Mouse (Mus musculus) heart, embryonic 15.5 days (tissue): Measurements from ENCODE around the gene Clcn7. TPM values are rescaled to one million over a fixed set of nuclear protein-coding genes. Genes with fewer than 3 reads are reported as not detected.

Source experiments
- ATAC-seq: fragments of 200-750 bp; cut with Nextera tagmentation; replicated peaks from 2 replicates; pipeline ENCODE4 v1.8.0; 2017; ENCODE audit warnings: low read depth, moderate TSS enrichment; ENCODE audit not compliant: insufficient number of reproducible peaks, insufficient read depth, low FRiP score
- H3K27ac ChIP-seq: fragments of 300-500 bp; sonication (generic); 2 replicates; pipeline ENCODE4 v1.5.1; 2015; ENCODE audit warnings: mild to moderate bottlenecking, inconsistent platforms
- H3K27me3 ChIP-seq: fragments of 300-500 bp; sonication (generic); 2 replicates; pipeline ENCODE4 v1.6.1; 2015; ENCODE audit warnings: inconsistent platforms
- H3K36me3 ChIP-seq: fragments of 300-500 bp; sonication (generic); 2 replicates; pipeline ENCODE4 v1.6.1; 2015; ENCODE audit warnings: mild to moderate bottlenecking, inconsistent platforms
- H3K4me1 ChIP-seq: fragments of 300-500 bp; sonication (generic); replicated peaks from 2 replicates; pipeline ENCODE4 v1.6.1; 2015; ENCODE audit warnings: inconsistent platforms
- H3K4me2 ChIP-seq: fragments of 300-500 bp; sonication (generic); 2 replicates; pipeline ENCODE4 v1.6.1; 2015; ENCODE audit warnings: inconsistent platforms, mild to moderate bottlenecking, moderate library complexity
- H3K4me3 ChIP-seq: fragments of 300-500 bp; sonication (generic); 2 replicates; pipeline ENCODE4 v1.5.1; 2015; ENCODE audit warnings: mild to moderate bottlenecking, inconsistent platforms
- H3K9ac ChIP-seq: fragments of 300-500 bp; sonication (generic); 2 replicates; pipeline ENCODE4 v1.6.1; 2015; ENCODE audit warnings: mild to moderate bottlenecking, inconsistent platforms
- H3K9me3 ChIP-seq: fragments of 300-500 bp; sonication (generic); replicated peaks from 2 replicates; pipeline ENCODE4 v1.6.1; 2016; ENCODE audit warnings: inconsistent platforms
- WGBS: fragments of 180-500 bp; shearing (Covaris S2); methylation state at CpG from one replicate; pipeline ENCODE4 v1.1.7; 2015; ENCODE audit warnings: mixed read lengths; 5-methylcytosine and 5-hydroxymethylcytosine counted together
- polyA plus RNA-seq: library from polyadenylated mRNA; unstranded; fragments of >200 nt; fragmentation: Nextera tagmentation; extraction: Ambion mirVana; gene quantifications from 2 replicates; pipeline ENCODE4 v1.2.1, GENCODE M21; 2015

Gene Clcn7
- polyA plus RNA-seq, result 14.8 and 18.3 TPM in 2 replicates

GRCm38 (mm10) chr17:25133275-25133698 is at the start of gene Clcn7:
Clcn7 (plus strand) TSS chr17:25133391.
- whole genome bisulfite sequencing, result under 1% methylated on average over 40 of the region's 40 CpGs
- ATAC-seq, result peak; percentile 90
- H3K36me3 ChIP-seq, result no peaks in the 10 kb centered on the region
- H3K4me2 ChIP-seq, result peak within 1 kb of the TSS; percentile 67
- no peaks in the 10 kb centered on the region for H3K9me3 ChIP-seq
- no peaks in the 10 kb centered on the region for H3K27me3 ChIP-seq
- 0 out of 2 replicates have a peak within 1 kb of the TSS, but pooled peaks have one; percentile 1 for H3K27ac ChIP-seq
- H3K9ac ChIP-seq, result peak within 1 kb of the TSS; percentile 71
- peaks cover 11% of the 10 kb centered on the region for H3K4me1 ChIP-seq
- H3K4me3 ChIP-seq, result peak within 1 kb of the TSS; percentile 69

- peaks cover 43% of the 10 kb centered on the region for H3K4me1 ChIP-seq
- peak; percentile 82 for ATAC-seq
- no peak within 1 kb of the TSS for H3K4me3 ChIP-seq
- WGBS, result 7% methylated on average over 7 of the region's 7 CpGs
- no peak within 1 kb of the TSS for H3K9ac ChIP-seq
- H3K27me3 ChIP-seq, result no peaks in the 10 kb centered on the region
- peak within 1 kb of the TSS; percentile 84 for H3K27ac ChIP-seq
- no peaks in the 10 kb centered on the region for H3K36me3 ChIP-seq
- H3K9me3 ChIP-seq, result no peaks in the 10 kb centered on the region
- H3K4me2 ChIP-seq, result peak within 1 kb of the TSS; percentile 56; the same call in 1 of the 2 replicates
These were observed 49.7 kb upstream of the Clcn7 start, which contains the start of gene Tmem204 for GRCm38 (mm10) chr17:25083444-25083931. Tmem204 (minus strand) TSS chr17:25083591.

- ATAC-seq, result no peak
- H3K36me3 ChIP-seq, result no peaks in the 10 kb centered on the region
- H3K4me3 ChIP-seq, result no peak overlapping the region
- no peaks in the 10 kb centered on the region for H3K27me3 ChIP-seq
- peaks cover 41% of the 10 kb centered on the region for H3K4me1 ChIP-seq
- no peak overlapping the region for H3K4me2 ChIP-seq
- H3K9ac ChIP-seq, result no peak overlapping the region
- 0 out of 2 replicates have a peak overlapping the region, but pooled peaks have one; percentile 84 for H3K27ac ChIP-seq
- H3K9me3 ChIP-seq, result no peaks in the 10 kb centered on the region
- WGBS, result 81% methylated on average over 13 of the region's 13 CpGs
These were observed 48.3 kb upstream of the Clcn7 start for GRCm38 (mm10) chr17:25084835-25085385.

- WGBS, result 91% methylated on average over 7 of the region's 7 CpGs
- no peaks in the 10 kb centered on the region for H3K9me3 ChIP-seq
- H3K4me2 ChIP-seq, result no peak overlapping the region
- H3K4me1 ChIP-seq, result peaks cover 30% of the 10 kb centered on the region
- H3K36me3 ChIP-seq, result no peaks in the 10 kb centered on the region
- no peaks in the 10 kb centered on the region for H3K27me3 ChIP-seq
- H3K4me3 ChIP-seq, result no peak overlapping the region
- no peak overlapping the region for H3K9ac ChIP-seq
- no peak overlapping the region for H3K27ac ChIP-seq
- ATAC-seq, result no peak
These were observed 46.5 kb upstream of the Clcn7 start for GRCm38 (mm10) chr17:25086724-25087123.

- Histone ChIP-seq H3K9ac (no peak overlapping the region), H3K27ac (no peak overlapping the region), H3K4me1 (peaks cover 6% of the 10 kb centered on the region), H3K36me3 (no peaks in the 10 kb centered on the region), H3K9me3 (no peaks in the 10 kb centered on the region), H3K4me2 (no peak overlapping the region), H3K4me3 (no peak overlapping the region), H3K27me3 (no peaks in the 10 kb centered on the region)
- no peak for ATAC-seq
- 58% methylated on average over 10 of the region's 10 CpGs for WGBS
These were observed 44.0 kb upstream of the Clcn7 start for GRCm38 (mm10) chr17:25089158-25089557.

GRCm38 (mm10) chr17:25090450-25090849 is 42.7 kb upstream of the Clcn7 start:
- peaks cover 5% of the 10 kb centered on the region; the same call in 1 of the 2 replicates for H3K36me3 ChIP-seq
- WGBS, result 87% methylated on average over 10 of the region's 10 CpGs
- no peak overlapping the region for H3K4me2 ChIP-seq
- H3K4me3 ChIP-seq, result no peak overlapping the region
- ATAC-seq, result no peak
- no peaks in the 10 kb centered on the region for H3K4me1 ChIP-seq
- no peaks in the 10 kb centered on the region for H3K27me3 ChIP-seq
- H3K9me3 ChIP-seq, result no peaks in the 10 kb centered on the region
- no peak overlapping the region for H3K27ac ChIP-seq
- H3K9ac ChIP-seq, result no peak overlapping the region

- Histone ChIP-seq H3K4me1 (no peaks in the 10 kb centered on the region), H3K27me3 (no peaks in the 10 kb centered on the region), H3K9ac (no peak overlapping the region), H3K9me3 (no peaks in the 10 kb centered on the region), H3K4me2 (no peak overlapping the region), H3K36me3 (peaks cover 34% of the 10 kb centered on the region), H3K4me3 (no peak overlapping the region), H3K27ac (no peak overlapping the region)
- ATAC-seq, result no peak
- 74% methylated on average over 2 of the region's 2 CpGs for WGBS
These were observed 37.0 kb upstream of the Clcn7 start for GRCm38 (mm10) chr17:25096221-25096620.

GRCm38 (mm10) chr17:25100052-25100451 is 33.1 kb upstream of the Clcn7 start:
- H3K27me3 ChIP-seq, result no peaks in the 10 kb centered on the region
- no peaks in the 10 kb centered on the region for H3K9me3 ChIP-seq
- H3K9ac ChIP-seq, result no peak overlapping the region
- H3K27ac ChIP-seq, result no peak overlapping the region
- no peaks in the 10 kb centered on the region for H3K4me1 ChIP-seq
- peaks cover 67% of the 10 kb centered on the region for H3K36me3 ChIP-seq
- 90% methylated on average over 6 of the region's 6 CpGs for WGBS
- H3K4me3 ChIP-seq, result no peak overlapping the region
- H3K4me2 ChIP-seq, result no peak overlapping the region
- ATAC-seq, result no peak

GRCm38 (mm10) chr17:25101338-25101737 is 31.9 kb upstream of the Clcn7 start:
- WGBS, result 88% methylated on average over 11 of the region's 11 CpGs
- no peak overlapping the region for H3K4me2 ChIP-seq
- H3K27me3 ChIP-seq, result no peaks in the 10 kb centered on the region
- H3K4me1 ChIP-seq, result no peaks in the 10 kb centered on the region
- ATAC-seq, result no peak
- no peak overlapping the region for H3K27ac ChIP-seq
- no peak overlapping the region for H3K4me3 ChIP-seq
- H3K9me3 ChIP-seq, result no peaks in the 10 kb centered on the region
- H3K9ac ChIP-seq, result no peak overlapping the region
- peaks cover 78% of the 10 kb centered on the region for H3K36me3 ChIP-seq

GRCm38 (mm10) chr17:25107786-25108185 is 25.4 kb upstream of the Clcn7 start:
- Histone ChIP-seq H3K36me3 (peaks cover 68% of the 10 kb centered on the region), H3K4me1 (peaks cover 13% of the 10 kb centered on the region), H3K27ac (no peak overlapping the region), H3K4me2 (no peak overlapping the region), H3K27me3 (no peaks in the 10 kb centered on the region), H3K9ac (no peak overlapping the region), H3K4me3 (no peak overlapping the region), H3K9me3 (no peaks in the 10 kb centered on the region)
- WGBS, result 84% methylated on average over 15 of the region's 16 CpGs
- no peak for ATAC-seq

GRCm38 (mm10) chr17:25109578-25109977 is 23.6 kb upstream of the Clcn7 start:
- Histone ChIP-seq H3K9ac (no peak overlapping the region), H3K4me3 (no peak overlapping the region), H3K4me2 (no peak overlapping the region), H3K4me1 (peaks cover 20% of the 10 kb centered on the region), H3K27me3 (no peaks in the 10 kb centered on the region), H3K9me3 (no peaks in the 10 kb centered on the region), H3K36me3 (peaks cover 50% of the 10 kb centered on the region), H3K27ac (no peak overlapping the region)
- ATAC-seq, result no peak
- 65% methylated on average over 2 of the region's 2 CpGs for WGBS

- no peak overlapping the region for H3K9ac ChIP-seq
- H3K27ac ChIP-seq, result no peak overlapping the region
- H3K4me3 ChIP-seq, result no peak overlapping the region
- no peaks in the 10 kb centered on the region for H3K9me3 ChIP-seq
- no peak overlapping the region for H3K4me2 ChIP-seq
- no peaks in the 10 kb centered on the region for H3K27me3 ChIP-seq
- no peak for ATAC-seq
- H3K4me1 ChIP-seq, result peaks cover 26% of the 10 kb centered on the region
- 93% methylated on average over 6 of the region's 6 CpGs for WGBS
- peaks cover 41% of the 10 kb centered on the region for H3K36me3 ChIP-seq
These were observed 22.6 kb upstream of the Clcn7 start for GRCm38 (mm10) chr17:25110590-25110989.
